Mouse (Mus musculus): ENCODE measurements at regions not wholly inside any gene's neighbourhood (a gene's known extent, or its start where the extent isn't known, plus 50 kb on each side); places are given as distances from the start of the nearest gene placed in this dataset.

DNA sequence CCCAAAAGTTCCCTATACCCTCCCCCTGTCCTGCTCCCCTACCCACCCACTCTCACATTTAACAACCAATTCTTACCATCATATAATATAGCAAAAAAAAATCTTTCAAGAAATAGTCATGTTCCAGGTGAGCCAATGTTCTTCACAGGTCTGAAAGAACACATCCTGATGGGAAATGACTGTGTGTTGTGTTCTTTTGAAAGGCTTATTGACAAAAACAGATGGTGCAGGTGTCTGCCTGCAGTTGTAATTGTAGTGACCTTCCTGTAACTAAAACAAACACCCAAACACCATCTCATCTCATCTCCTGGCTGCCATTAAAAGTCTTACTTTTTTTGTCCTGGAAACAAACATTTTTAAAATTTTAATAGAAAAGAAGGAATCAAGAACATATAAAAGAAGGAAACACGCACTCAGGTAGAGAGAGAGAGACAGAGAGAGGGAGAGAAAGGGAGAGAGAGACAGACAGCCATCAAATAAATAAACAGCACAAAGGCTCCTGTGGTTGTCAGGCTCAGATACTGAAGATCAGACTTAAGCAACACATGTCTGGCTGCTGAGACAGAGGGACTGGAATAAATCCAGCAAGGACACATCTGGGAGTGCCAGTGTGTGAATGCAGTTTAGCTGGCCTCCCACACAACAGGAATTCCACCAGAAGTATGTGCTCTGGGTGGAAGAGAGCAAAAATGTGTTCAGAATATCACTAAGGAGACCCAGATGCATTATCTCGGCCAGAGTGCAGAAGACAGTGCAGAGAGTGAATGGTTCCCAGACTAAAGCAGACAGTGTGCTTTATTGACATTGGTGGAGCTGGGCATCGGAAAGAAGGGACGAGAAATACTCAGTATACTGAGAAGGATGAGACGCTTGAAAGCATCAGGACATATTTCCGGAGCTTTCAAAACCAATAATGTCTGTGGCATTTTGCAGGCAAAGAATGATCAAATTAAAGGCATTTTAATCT, 513.5 kb upstream of the Klf6 start:
- no peak for TF ChIP-seq RCOR1 (IDR thresholded peaks at IDR 0.05; ENCODE audit: low read depth, low read length)
- TF ChIP-seq KAT2A (conservative IDR thresholded peaks at IDR 0.05; ENCODE audit: low read depth, low read length), result no peak
- TF ChIP-seq MAFK (IDR thresholded peaks at IDR 0.05; ENCODE audit: borderline replicate concordance, low read depth, low read length), result no peak
- TF ChIP-seq HCFC1 (IDR thresholded peaks at IDR 0.05; ENCODE audit: low read depth, low read length), result no peak
- no peak for TF ChIP-seq GATA1 (IDR thresholded peaks at IDR 0.05; ENCODE audit: low read depth, low read length)
- no peak for TF ChIP-seq CHD2 (IDR thresholded peaks at IDR 0.05; ENCODE audit: low read length)
- TF ChIP-seq USF2 (IDR thresholded peaks at IDR 0.05; ENCODE audit: borderline replicate concordance in 1 of 2, insufficient read depth in 1 of 2, low read depth in 1 of 2, low read length in 2 of 2), result no peak
- no peak for TF ChIP-seq TCF12 (IDR thresholded peaks at IDR 0.05; ENCODE audit: low read depth, low read length)
- no peak for TF ChIP-seq ZKSCAN1 (IDR thresholded peaks at IDR 0.05; ENCODE audit: low read depth, low read length)
- no peak for TF ChIP-seq RAD21 (IDR thresholded peaks at IDR 0.05; ENCODE audit: low read depth, low read length)
- no peak for TF ChIP-seq ELF1 (IDR thresholded peaks at IDR 0.05; ENCODE audit: low read depth, low read length)
- no peak for TF ChIP-seq MYB (IDR thresholded peaks at IDR 0.05; ENCODE audit: low read depth, low read length)
- no peak for TF ChIP-seq ZMIZ1 (IDR thresholded peaks at IDR 0.05; ENCODE audit: low read depth, low read length)
- no peak for TF ChIP-seq TAL1 (IDR thresholded peaks at IDR 0.05; ENCODE audit: low read length)
- TF ChIP-seq MAX (IDR thresholded peaks at IDR 0.05; ENCODE audit: low read length), result no peak
- TF ChIP-seq SIN3A (IDR thresholded peaks at IDR 0.05; ENCODE audit: low read length), result no peak
- no peak for TF ChIP-seq CTCF (IDR thresholded peaks at IDR 0.05 in 2 of 3, conservative IDR thresholded peaks at IDR 0.05 in 1 of 3; ENCODE audit: control insufficient read depth in 1 of 3, insufficient read depth in 1 of 3, low read depth in 2 of 3, low read length in 3 of 3, poor library complexity in 1 of 3, severe bottlenecking in 1 of 3)
- no peak for TF ChIP-seq MYC (IDR thresholded peaks at IDR 0.05; ENCODE audit: low read depth, low read length)
- TF ChIP-seq MEF2A (IDR thresholded peaks at IDR 0.05; ENCODE audit: extremely low read depth, insufficient replicate concordance, low read depth, low read length, poor library complexity, severe bottlenecking), result no peak
- no peak for TF ChIP-seq CHD1 (IDR thresholded peaks at IDR 0.05; ENCODE audit: low read depth, low read length)
- Histone ChIP-seq H3K9me3 (replicated peaks; ENCODE audit: insufficient read depth, low read length) (no peaks in the 10 kb centered on the region), H3K27ac (ENCODE audit: control insufficient read depth, low read depth, low read length) (no peak overlapping the region), H3K36me3 (ENCODE audit: control insufficient read depth in 1 of 2, insufficient read depth in 2 of 2, low read length in 2 of 2) (no peaks in the 10 kb centered on the region), H3K4me3 (ENCODE audit: control insufficient read depth in 1 of 2, insufficient read depth in 1 of 2, low read depth in 2 of 2, low read length in 2 of 2) (no peak overlapping the region), H3K9ac (ENCODE audit: control insufficient read depth, low read depth, low read length, poor library complexity, severe bottlenecking) (no peak overlapping the region), H3K27me3 (ENCODE audit: control insufficient read depth in 1 of 2, insufficient read depth in 2 of 2, low read length in 2 of 2) (no peaks in the 10 kb centered on the region), H3K79me2 (ENCODE audit: control insufficient read depth, insufficient read depth, low read length, poor library complexity) (no peaks in the 10 kb centered on the region), H3K4me1 (ENCODE audit: control insufficient read depth in 1 of 2, insufficient read depth in 2 of 2, low read length in 2 of 2) (no peaks in the 10 kb centered on the region)
- DNase-seq (ENCODE audit: low read depth, low spot score), result no peak

All from MEL (cell line).